Mouse (Mus musculus) cortical plate, adult 2 months (tissue): ENCODE results near the gene Ptgis. TPM values are rescaled to one million over a fixed set of nuclear protein-coding genes. Genes with fewer than 3 reads are reported as not detected.

Source experiments
- H3K27ac ChIP-seq: fragments of 200-500 bp; 2 replicates; pipeline ENCODE4 v1.5.1; 2012; ENCODE audit warnings: low read length, control low read depth, inconsistent platforms; ENCODE audit not compliant: insufficient read depth
- H3K4me1 ChIP-seq: fragments of 200-500 bp; 2 replicates; pipeline ENCODE4 v1.6.1; 2011; ENCODE audit warnings: low read length; ENCODE audit not compliant: control insufficient read depth, insufficient read depth
- H3K4me3 ChIP-seq: fragments of 200-500 bp; 2 replicates; pipeline ENCODE4 v1.5.1; 2011; ENCODE audit warnings: mild to moderate bottlenecking, low read length, control low read depth; ENCODE audit not compliant: insufficient read depth
- CTCF ChIP-seq: fragments of 200-500 bp; IDR thresholded peaks from 2 replicates; pipeline ENCODE4 v1.5.1; 2011; ENCODE audit warnings: mild to moderate bottlenecking, control low read depth, low read length; ENCODE audit not compliant: insufficient read depth; ENCODE audit errors: extremely low read depth
- POLR2A ChIP-seq: fragments of 200-500 bp; IDR thresholded peaks from 2 replicates; pipeline ENCODE4 v1.6.1; 2011; ENCODE audit warnings: mild to moderate bottlenecking, low read length, control low read depth; ENCODE audit not compliant: insufficient read depth; ENCODE audit errors: extremely low read depth
- polyA plus RNA-seq: library from polyadenylated mRNA; depleted of rRNA; stranded (reverse); fragments of >200 nt; gene quantifications from 2 replicates; pipeline ENCODE4 v1.2.3, GENCODE M21; 2012

Ptgis gene
- polyA plus RNA-seq, 1 experiment = 2.0 TPM

- H3K4me3 ChIP-seq = peak overlapping the region; percentile 23
- H3K27ac ChIP-seq = peak overlapping the region; percentile 85
- H3K4me1 ChIP-seq = peaks cover 11% of the 10 kb centered on the region
- TF ChIP-seq POLR2A (no peak), CTCF (no peak)
Observed at GRCm38 (mm10) chr2:167186544-167186943, 53.9 kb downstream of the Ptgis start.

GRCm38 (mm10) chr2:167186003-167186402 lies 54.4 kb downstream of the Ptgis start:
- H3K4me1 ChIP-seq = peaks cover 8% of the 10 kb centered on the region
- peak overlapping the region; percentile 23 for H3K4me3 ChIP-seq

DNA sequence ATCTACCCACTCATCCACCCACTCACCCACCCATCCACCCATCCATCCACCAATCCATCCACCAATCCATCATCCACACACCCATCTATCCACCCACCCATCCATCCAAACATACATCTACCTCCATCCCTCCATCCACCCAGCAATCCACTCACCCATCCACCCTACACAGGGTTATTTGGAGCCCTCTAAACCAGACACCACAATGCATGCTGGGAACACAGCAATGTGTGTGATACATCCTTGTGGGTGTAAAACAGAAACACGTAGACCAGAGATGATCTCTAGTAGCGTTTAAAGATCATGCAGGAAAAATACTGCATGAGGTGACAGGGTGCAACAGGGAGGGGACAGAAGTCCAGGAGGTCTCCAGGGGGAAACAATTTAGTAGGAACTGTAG lies 55.0 kb downstream of the Ptgis start:
- peak overlapping the region; percentile 23 for H3K4me3 ChIP-seq
- H3K4me1 ChIP-seq = peaks cover 8% of the 10 kb centered on the region
- H3K27ac ChIP-seq = peak overlapping the region; percentile 70
- TF ChIP-seq POLR2A (no peak), CTCF (no peak)

More at GRCm38 (mm10) chr2:167186003-167186402, 54.4 kb downstream of the Ptgis start:
- TF ChIP-seq POLR2A (no peak), CTCF (no peak)
- peak overlapping the region; percentile 70 for H3K27ac ChIP-seq

GRCm38 (mm10) chr2:167181662-167182389 lies 58.6 kb downstream of the Ptgis start:
- no peak overlapping the region for H3K4me3 ChIP-seq
- H3K27ac ChIP-seq = peak overlapping the region; percentile 46; the same call in 1 of the 2 replicates
- TF ChIP-seq CTCF (no peak), POLR2A (no peak)
- peaks cover 14% of the 10 kb centered on the region for H3K4me1 ChIP-seq

DNA sequence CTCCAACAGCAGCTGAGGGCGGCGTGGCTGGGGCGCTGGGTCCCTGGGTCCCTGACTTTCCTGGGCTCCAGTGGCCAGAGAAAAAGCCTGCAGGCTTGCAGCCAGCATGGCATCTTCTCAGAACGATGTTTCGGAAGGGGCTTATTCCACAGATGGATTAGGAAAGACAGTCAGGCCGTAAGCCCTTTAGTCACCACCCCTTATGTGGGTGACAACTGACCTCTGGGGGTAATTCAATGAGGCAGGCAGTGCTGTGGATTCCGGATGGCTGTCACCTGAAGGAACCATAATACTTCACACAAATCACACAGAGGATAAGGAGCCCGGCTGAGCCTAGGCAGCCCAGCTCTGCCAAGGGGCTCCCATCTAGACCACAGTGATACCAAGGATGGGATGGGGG lies 59.3 kb downstream of the Ptgis start:
- H3K27ac ChIP-seq = no peak overlapping the region
- H3K4me3 ChIP-seq = no peak overlapping the region
- peaks cover 16% of the 10 kb centered on the region for H3K4me1 ChIP-seq
- TF ChIP-seq CTCF = no peak
- no peak for TF ChIP-seq POLR2A

DNA sequence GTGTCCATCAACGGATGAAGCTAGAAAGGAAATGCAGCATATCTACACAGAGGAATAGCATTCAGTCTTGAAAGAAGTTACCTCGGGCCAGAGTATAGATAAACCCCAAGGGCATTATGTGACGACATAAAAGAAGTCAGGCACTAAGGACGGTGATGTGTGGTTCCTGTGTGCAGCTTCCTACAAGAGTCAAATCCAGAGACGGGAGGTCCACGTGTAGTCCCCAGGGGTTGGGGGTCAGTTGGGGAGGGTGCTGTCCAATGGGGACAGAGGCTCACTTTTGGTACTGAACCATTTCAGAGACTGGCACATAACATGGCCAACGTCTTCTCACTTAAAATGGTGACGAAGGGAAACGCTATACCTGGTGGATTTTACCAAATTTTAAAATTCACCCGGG lies 61.1 kb downstream of the Ptgis start:
- H3K4me3 ChIP-seq = no peak overlapping the region

GRCm38 (mm10) chr2:167177231-167177641 lies 63.2 kb downstream of the Ptgis start:
- peak overlapping the region; percentile 66 for H3K27ac ChIP-seq

More for the DNA sequence above, 61.1 kb downstream of the Ptgis start:
- Histone ChIP-seq H3K4me1 (peaks cover 10% of the 10 kb centered on the region), H3K27ac (no peak overlapping the region)
- TF ChIP-seq CTCF = no peak
- no peak for TF ChIP-seq POLR2A

DNA sequence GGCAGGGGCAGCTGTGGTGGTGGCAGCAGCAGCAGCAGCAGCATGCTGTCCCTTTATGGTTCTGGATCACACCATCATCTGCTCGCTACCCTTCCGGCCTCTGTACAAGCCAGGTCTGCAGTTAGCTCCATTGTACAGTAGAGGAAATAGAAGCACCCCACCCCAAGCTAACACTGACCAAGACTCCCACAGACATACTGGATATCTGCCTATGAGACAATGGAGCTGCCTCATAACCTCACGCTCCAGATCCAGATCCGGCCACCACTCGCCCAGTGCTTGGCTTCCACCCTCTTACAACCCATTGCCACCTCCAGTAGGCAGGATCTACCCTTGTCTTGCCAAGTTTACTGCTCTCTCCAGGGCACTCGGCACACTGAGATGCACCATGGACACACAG lies 65.1 kb downstream of the Ptgis start:
- no peak overlapping the region for H3K4me3 ChIP-seq
- no peak for TF ChIP-seq POLR2A
- TF ChIP-seq CTCF = no peak
- H3K27ac ChIP-seq = no peak overlapping the region
- peaks cover 15% of the 10 kb centered on the region for H3K4me1 ChIP-seq

More at GRCm38 (mm10) chr2:167177231-167177641, 63.2 kb downstream of the Ptgis start:
- Histone ChIP-seq H3K4me1 (peaks cover 10% of the 10 kb centered on the region), H3K4me3 (no peak overlapping the region)
- TF ChIP-seq CTCF = no peak
- no peak for TF ChIP-seq POLR2A

DNA sequence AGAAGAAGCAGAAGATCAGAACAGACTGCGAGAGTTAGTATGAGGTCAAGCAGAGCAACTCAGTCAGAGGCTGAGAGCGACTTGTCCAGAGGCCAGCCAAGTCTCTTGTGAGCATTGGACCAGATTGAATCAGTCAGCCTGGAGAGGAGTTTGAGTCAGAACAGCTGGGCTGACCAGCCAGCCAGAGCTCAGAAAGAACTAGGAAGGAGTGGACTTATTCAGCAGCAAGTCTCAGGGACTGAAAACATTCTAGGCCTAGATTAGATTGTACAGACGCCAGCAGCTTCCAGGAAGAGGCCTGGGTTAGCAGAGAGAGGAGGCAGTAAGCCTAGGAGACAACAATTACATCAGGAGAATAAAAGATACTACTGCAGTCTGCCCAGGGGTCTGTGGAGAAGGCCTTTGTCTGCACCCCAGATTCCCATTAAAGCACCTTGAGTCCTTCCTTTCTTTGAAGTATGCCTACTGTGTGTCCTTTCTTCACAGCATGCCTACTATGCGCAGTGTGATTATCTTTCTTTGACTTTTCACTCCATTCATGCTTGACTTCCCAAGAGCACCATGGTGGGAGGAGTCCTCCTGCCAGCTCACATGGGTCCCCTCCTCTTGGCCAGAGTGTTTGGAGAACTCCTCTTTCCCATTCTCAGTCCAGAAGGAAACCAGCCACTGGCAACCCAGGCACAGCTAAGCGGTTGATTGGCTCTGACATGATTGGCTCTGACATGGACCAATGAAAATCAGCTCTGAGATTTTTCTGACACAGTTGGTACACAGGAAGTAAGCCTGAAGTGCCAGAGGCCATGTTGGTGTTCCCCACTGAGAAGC lies 67.1 kb downstream of the Ptgis start:
- H3K27ac ChIP-seq = no peak overlapping the region
- TF ChIP-seq CTCF (no peak), POLR2A (no peak)
- peaks cover 13% of the 10 kb centered on the region for H3K4me1 ChIP-seq
- no peak overlapping the region for H3K4me3 ChIP-seq

GRCm38 (mm10) chr2:167167515-167168212 lies 72.7 kb downstream of the Ptgis start:
- Histone ChIP-seq H3K27ac (no peak overlapping the region), H3K4me3 (no peak overlapping the region), H3K4me1 (peaks cover 9% of the 10 kb centered on the region)
- TF ChIP-seq POLR2A = 0 out of 2 replicates have a peak, but pooled peaks have one; percentile 20
- TF ChIP-seq CTCF = no peak
